Mouse (Mus musculus) limb, embryonic 10.5 days (tissue): ENCODE measurements around the gene Gsk3b. TPM values are rescaled to one million over a fixed set of nuclear protein-coding genes. Genes with fewer than 3 reads are reported as not detected.
"Not testable (repeated sequence)": the region's sequence is repeated elsewhere in the genome, so short reads cannot be mapped to it uniquely, and the experiment has no call there.

Source experiments
- DNase-seq: peaks from one replicate; pipeline ENCODE4 v3.0.0-alpha.2; 2017; ENCODE audit warnings: low spot score
- H3K27ac ChIP-seq: fragments of 300-500 bp; sonication (generic); 2 replicates; pipeline ENCODE4 v1.5.1; 2016; ENCODE audit warnings: mild to moderate bottlenecking
- H3K27me3 ChIP-seq: fragments of 300-500 bp; sonication (generic); 2 replicates; pipeline ENCODE4 v1.6.1; 2016; ENCODE audit warnings: low read depth, mild to moderate bottlenecking; ENCODE audit not compliant: poor library complexity, severe bottlenecking
- H3K36me3 ChIP-seq: fragments of 300-500 bp; sonication (generic); 2 replicates; pipeline ENCODE4 v1.6.1; 2016; ENCODE audit warnings: mild to moderate bottlenecking, moderate library complexity
- H3K4me1 ChIP-seq: fragments of 300-500 bp; sonication (generic); 2 replicates; pipeline ENCODE4 v1.6.1; 2016
- H3K4me3 ChIP-seq: fragments of 300-500 bp; sonication (generic); 2 replicates; pipeline ENCODE4 v1.5.1; 2016; ENCODE audit warnings: mild to moderate bottlenecking, moderate library complexity
- H3K9me3 ChIP-seq: fragments of 300-500 bp; sonication (generic); replicated peaks from 2 replicates; pipeline ENCODE4 v1.6.1; 2016; ENCODE audit warnings: mild to moderate bottlenecking
- WGBS: fragments of 180-500 bp; shearing (Covaris S2); methylation state at CpG from one replicate; pipeline ENCODE4 v1.1.7; 2016; 5-methylcytosine and 5-hydroxymethylcytosine counted together
- polyA plus RNA-seq: library from polyadenylated mRNA; unstranded; fragments of >200 nt; fragmentation: Nextera tagmentation; extraction: Ambion mirVana; gene quantifications from 2 replicates; pipeline ENCODE4 v1.2.1, GENCODE M21; 2016

Gsk3b gene
- polyA plus RNA-seq = 46.1 and 59.4 TPM in 2 replicates

- H3K9me3 ChIP-seq = no peaks in the 10 kb centered on the region
- H3K27ac ChIP-seq = peak within 1 kb of the TSS; percentile 99
- no peaks in the 10 kb centered on the region for H3K27me3 ChIP-seq
- peak; percentile 96 for DNase-seq
- under 1% methylated on average over 66 of the region's 69 CpGs for WGBS
- H3K4me3 ChIP-seq = peak within 1 kb of the TSS; percentile 93
- H3K36me3 ChIP-seq = peaks cover 3% of the 10 kb centered on the region; the same call in 1 of the 2 replicates
- H3K4me1 ChIP-seq = peaks cover 26% of the 10 kb centered on the region
Measured at GRCm38 (mm10) chr16:38088629-38089446, at the start of gene Gsk3b. Gene Gsk3b (plus strand): TSS chr16:38089001.

GRCm38 (mm10) chr16:38042160-38042559 is 46.6 kb upstream of the Gsk3b start:
- no peak overlapping the region for H3K4me3 ChIP-seq
- WGBS = 91% methylated on average over 1 of the region's 1 CpGs
- H3K9me3 ChIP-seq = no peaks in the 10 kb centered on the region
- H3K4me1 ChIP-seq = no peaks in the 10 kb centered on the region
- DNase-seq = no peak
- no peak overlapping the region for H3K27ac ChIP-seq
- no peaks in the 10 kb centered on the region for H3K27me3 ChIP-seq
- H3K36me3 ChIP-seq = no peaks in the 10 kb centered on the region

- peaks cover 4% of the 10 kb centered on the region; the same call in 1 of the 2 replicates for H3K4me1 ChIP-seq
- H3K27me3 ChIP-seq = no peaks in the 10 kb centered on the region
- peak; percentile 6 for DNase-seq
- H3K27ac ChIP-seq = no peak overlapping the region
- H3K9me3 ChIP-seq = no peaks in the 10 kb centered on the region
- no peak overlapping the region for H3K4me3 ChIP-seq
- WGBS = 96% methylated on average over 5 of the region's 5 CpGs
- no peaks in the 10 kb centered on the region for H3K36me3 ChIP-seq
Measured at GRCm38 (mm10) chr16:38044551-38044950, 44.2 kb upstream of the Gsk3b start.

- Histone ChIP-seq H3K27ac (no peak overlapping the region), H3K4me1 (peaks cover 4% of the 10 kb centered on the region; the same call in 1 of the 2 replicates), H3K27me3 (no peaks in the 10 kb centered on the region), H3K9me3 (no peaks in the 10 kb centered on the region), H3K36me3 (no peaks in the 10 kb centered on the region), H3K4me3 (no peak overlapping the region)
- DNase-seq = no peak
- WGBS = 77% methylated on average over 23 of the region's 23 CpGs
Measured at GRCm38 (mm10) chr16:38047781-38048558, 40.8 kb upstream of the Gsk3b start.

GRCm38 (mm10) chr16:38057898-38058297 is 30.9 kb upstream of the Gsk3b start:
- no peak for DNase-seq
- peaks cover 4% of the 10 kb centered on the region; the same call in 1 of the 2 replicates for H3K4me1 ChIP-seq
- H3K36me3 ChIP-seq = no peaks in the 10 kb centered on the region
- H3K4me3 ChIP-seq = no peak overlapping the region
- H3K27me3 ChIP-seq = no peaks in the 10 kb centered on the region
- H3K9me3 ChIP-seq = no peaks in the 10 kb centered on the region
- WGBS = 92% methylated on average over 1 of the region's 1 CpGs
- H3K27ac ChIP-seq = no peak overlapping the region

GRCm38 (mm10) chr16:38058836-38059235 is 30.0 kb upstream of the Gsk3b start:
- Histone ChIP-seq H3K9me3 (no peaks in the 10 kb centered on the region), H3K27me3 (no peaks in the 10 kb centered on the region), H3K4me3 (no peak overlapping the region), H3K27ac (no peak overlapping the region), H3K4me1 (peaks cover 4% of the 10 kb centered on the region; the same call in 1 of the 2 replicates), H3K36me3 (no peaks in the 10 kb centered on the region)
- no peak for DNase-seq
- WGBS = 85% methylated on average over 3 of the region's 3 CpGs

- WGBS = 87% methylated on average over 4 of the region's 4 CpGs
- Histone ChIP-seq H3K9me3 (no peaks in the 10 kb centered on the region), H3K27me3 (no peaks in the 10 kb centered on the region), H3K4me3 (no peak overlapping the region), H3K36me3 (no peaks in the 10 kb centered on the region), H3K4me1 (peaks cover 4% of the 10 kb centered on the region; the same call in 1 of the 2 replicates), H3K27ac (no peak overlapping the region)
- no peak for DNase-seq
Measured at GRCm38 (mm10) chr16:38059631-38060030, 29.2 kb upstream of the Gsk3b start.

GRCm38 (mm10) chr16:38073859-38074631 is 14.8 kb upstream of the Gsk3b start:
- not testable (repeated sequence) for H3K27me3 ChIP-seq, H3K36me3 ChIP-seq, H3K27ac ChIP-seq, H3K4me3 ChIP-seq, H3K4me1 ChIP-seq, H3K9me3 ChIP-seq, DNase-seq
- 91% methylated on average over 1 of the region's 5 CpGs for WGBS

- Histone ChIP-seq H3K27ac (no peak overlapping the region), H3K36me3 (no peaks in the 10 kb centered on the region), H3K9me3 (no peaks in the 10 kb centered on the region), H3K4me3 (no peak overlapping the region), H3K27me3 (no peaks in the 10 kb centered on the region), H3K4me1 (no peaks in the 10 kb centered on the region)
- no peak for DNase-seq
- 74% methylated on average over 1 of the region's 1 CpGs for WGBS
Measured at GRCm38 (mm10) chr16:38080201-38080600, 8.6 kb upstream of the Gsk3b start.

GRCm38 (mm10) chr16:38087231-38087630 is 1.6 kb upstream of the Gsk3b start:
- Histone ChIP-seq H3K4me3 (peak overlapping the region; percentile 93), H3K9me3 (no peaks in the 10 kb centered on the region), H3K27me3 (no peaks in the 10 kb centered on the region), H3K36me3 (0 out of 2 replicates have a peak, but pooled peaks cover 2% of the 10 kb centered on the region), H3K27ac (peak overlapping the region; percentile 99), H3K4me1 (peaks cover 15% of the 10 kb centered on the region)
- WGBS = 59% methylated on average over 10 of the region's 10 CpGs
- peak; percentile 33 for DNase-seq

GRCm38 (mm10) chr16:38087645-38088125 is 1.1 kb upstream of the Gsk3b start:
- Histone ChIP-seq H3K27me3 (no peaks in the 10 kb centered on the region), H3K4me1 (peaks cover 20% of the 10 kb centered on the region), H3K36me3 (0 out of 2 replicates have a peak, but pooled peaks cover 2% of the 10 kb centered on the region), H3K9me3 (no peaks in the 10 kb centered on the region), H3K4me3 (peak overlapping the region; percentile 93), H3K27ac (peak overlapping the region; percentile 99)
- DNase-seq = no peak
- 8% methylated on average over 11 of the region's 11 CpGs for WGBS

- Histone ChIP-seq H3K4me1 (peaks cover 25% of the 10 kb centered on the region), H3K27me3 (no peaks in the 10 kb centered on the region), H3K36me3 (0 out of 2 replicates have a peak, but pooled peaks cover 2% of the 10 kb centered on the region), H3K27ac (peak overlapping the region; percentile 99), H3K9me3 (no peaks in the 10 kb centered on the region), H3K4me3 (peak overlapping the region; percentile 93)
- WGBS = under 1% methylated on average over 40 of the region's 40 CpGs
- DNase-seq = peak; percentile 85
Measured at GRCm38 (mm10) chr16:38088126-38088628, 624 bp upstream of the Gsk3b start.
